Mouse (Mus musculus) intestine, embryonic 14.5 days (tissue): ENCODE results near the gene Fbxo48. TPM values are rescaled to one million over a fixed set of nuclear protein-coding genes. Genes with fewer than 3 reads are reported as not detected.

Source experiments
- ATAC-seq: fragments of 200-750 bp; cut with Nextera tagmentation; replicated peaks from 2 replicates; pipeline ENCODE4 v1.8.0; 2017; ENCODE audit warnings: low read depth, moderate number of reproducible peaks, moderate TSS enrichment, moderate library complexity; ENCODE audit not compliant: low FRiP score, low TSS enrichment
- DNase-seq: peaks from one replicate; pipeline ENCODE4 v3.0.0-alpha.2; 2018; ENCODE audit warnings: low spot score
- H3K27ac ChIP-seq: fragments of 300-500 bp; sonication (generic); 2 replicates; pipeline ENCODE4 v1.5.1; 2014; ENCODE audit warnings: low read depth, mild to moderate bottlenecking, control low read depth
- H3K27me3 ChIP-seq: fragments of 300-500 bp; sonication (generic); replicated peaks from 2 replicates; pipeline ENCODE4 v1.6.1; 2014; ENCODE audit warnings: low read length, control low read depth; ENCODE audit not compliant: control insufficient read depth, insufficient read depth
- H3K36me3 ChIP-seq: fragments of 300-500 bp; sonication (generic); 2 replicates; pipeline ENCODE4 v1.6.1; 2014; ENCODE audit warnings: low read length, control low read depth; ENCODE audit not compliant: control insufficient read depth, insufficient read depth
- H3K4me1 ChIP-seq: fragments of 300-500 bp; sonication (generic); replicated peaks from 2 replicates; pipeline ENCODE4 v1.6.1; 2014; ENCODE audit warnings: low read length, control low read depth, mixed read lengths; ENCODE audit not compliant: control insufficient read depth, insufficient read depth
- H3K4me2 ChIP-seq: fragments of 300-500 bp; sonication (generic); 2 replicates; pipeline ENCODE4 v1.6.1; 2014; ENCODE audit warnings: low read length
- H3K4me3 ChIP-seq: fragments of 300-500 bp; sonication (generic); 2 replicates; pipeline ENCODE4 v1.5.1; 2014; ENCODE audit warnings: low read depth, low read length, control low read depth, mixed read lengths
- H3K9ac ChIP-seq: fragments of 300-500 bp; sonication (generic); 2 replicates; pipeline ENCODE4 v1.6.1; 2014; ENCODE audit warnings: mild to moderate bottlenecking, low read length
- H3K9me3 ChIP-seq: fragments of 300-500 bp; sonication (generic); 2 replicates; pipeline ENCODE4 v1.6.1; 2016; ENCODE audit warnings: low read length, control low read depth; ENCODE audit not compliant: control insufficient read depth
- WGBS: fragments of 180-500 bp; shearing (Covaris S2); extraction: QIAGEN DNeasy Blood & Tissue Kit; methylation state at CpG from one replicate; pipeline ENCODE4 v1.1.7; 2014; 5-methylcytosine and 5-hydroxymethylcytosine counted together
- polyA plus RNA-seq: library from polyadenylated mRNA; unstranded; fragments of >200 nt; fragmentation: Nextera tagmentation; extraction: Ambion mirVana; gene quantifications from 2 replicates; pipeline ENCODE4 v1.2.1, GENCODE M21; 2014

Fbxo48 gene
- polyA plus RNA-seq, 1 experiment from 2014 or later, result 2.3 TPM

GRCm38 (mm10) chr11:16978161-16978707, 27.1 kb downstream of the Fbxo48 start:
- Histone ChIP-seq H3K9me3 (no peaks in the 10 kb centered on the region), H3K4me1 (no peaks in the 10 kb centered on the region), H3K4me3 (no peak overlapping the region), H3K4me2 (no peak overlapping the region), H3K36me3 (no peaks in the 10 kb centered on the region), H3K27me3 (no peaks in the 10 kb centered on the region), H3K9ac (no peak overlapping the region), H3K27ac (no peak overlapping the region)
- ATAC-seq (no peak), DNase-seq (no peak)
- WGBS, result 75% methylated on average over 5 of the region's 5 CpGs

DNA sequence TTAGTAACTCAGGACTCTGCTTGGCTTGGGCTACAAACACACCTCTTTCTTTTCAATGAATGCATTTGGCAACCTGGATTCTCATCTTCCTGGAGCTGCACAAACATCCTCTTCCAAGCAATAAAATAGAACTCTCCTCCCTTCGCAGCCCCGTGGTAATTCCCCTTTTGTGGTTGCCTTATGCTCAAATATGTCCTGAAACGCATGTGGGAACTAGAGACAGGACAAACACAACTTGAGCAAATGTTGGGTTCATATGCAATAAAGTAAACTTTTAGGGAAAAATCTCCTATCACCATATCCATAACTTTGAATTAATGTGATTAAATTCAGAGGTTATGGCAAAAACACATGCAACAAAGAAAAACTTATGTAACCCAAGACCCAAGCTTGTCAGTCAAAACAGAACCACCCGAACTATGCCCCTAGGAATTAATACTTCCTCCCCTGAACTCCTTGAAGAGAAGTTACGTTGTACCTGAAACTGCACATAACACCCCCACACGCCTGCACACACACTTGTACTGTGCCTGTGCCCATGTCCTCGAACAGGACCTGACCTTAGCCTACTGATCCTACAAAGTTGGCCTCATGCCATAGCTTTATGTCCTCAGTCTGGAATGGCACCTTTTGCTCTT, 35.5 kb downstream of the Fbxo48 start:
- Histone ChIP-seq H3K27me3 (no peaks in the 10 kb centered on the region), H3K27ac (no peak overlapping the region), H3K9me3 (no peaks in the 10 kb centered on the region), H3K4me1 (no peaks in the 10 kb centered on the region), H3K9ac (no peak overlapping the region), H3K36me3 (no peaks in the 10 kb centered on the region), H3K4me3 (no peak overlapping the region), H3K4me2 (no peak overlapping the region)
- DNase-seq (no peak), ATAC-seq (no peak)
- 83% methylated on average over 7 of the region's 7 CpGs for WGBS

- no peaks in the 10 kb centered on the region for H3K27me3 ChIP-seq
- H3K4me2 ChIP-seq, result no peak overlapping the region
- H3K4me3 ChIP-seq, result no peak overlapping the region
- ATAC-seq (no peak), DNase-seq (no peak)
- no peaks in the 10 kb centered on the region for H3K9me3 ChIP-seq
- no peak overlapping the region for H3K27ac ChIP-seq
- no peaks in the 10 kb centered on the region for H3K36me3 ChIP-seq
- 72% methylated on average over 6 of the region's 6 CpGs for WGBS
- H3K4me1 ChIP-seq, result no peaks in the 10 kb centered on the region
- no peak overlapping the region for H3K9ac ChIP-seq
Measured at GRCm38 (mm10) chr11:16987745-16988328, 36.7 kb downstream of the Fbxo48 start.

DNA sequence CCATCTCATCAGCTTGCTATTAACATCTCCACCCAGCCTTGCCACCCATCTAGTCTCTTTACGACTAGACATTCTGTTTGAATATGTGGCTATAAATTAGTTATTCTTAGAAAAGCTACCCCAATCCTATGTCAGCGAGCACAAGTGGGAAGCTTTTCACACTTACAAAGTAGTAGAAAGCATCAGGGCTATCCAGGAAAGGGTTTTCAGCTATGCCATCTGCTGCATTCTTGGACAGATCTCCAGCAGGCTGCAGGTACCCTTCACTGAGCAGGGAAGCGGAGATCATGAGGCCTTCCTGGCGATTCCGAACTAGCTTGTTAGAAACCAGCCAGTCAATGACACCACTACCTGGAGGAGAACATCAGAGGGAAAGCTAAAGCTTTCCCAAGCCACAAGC, 38.7 kb downstream of the Fbxo48 start:
- H3K9me3 ChIP-seq, result no peaks in the 10 kb centered on the region
- no peak overlapping the region for H3K4me2 ChIP-seq
- H3K36me3 ChIP-seq, result no peaks in the 10 kb centered on the region
- no peak for DNase-seq
- ATAC-seq, result no peak
- H3K27ac ChIP-seq, result no peak overlapping the region
- no peaks in the 10 kb centered on the region for H3K27me3 ChIP-seq
- 83% methylated on average over 5 of the region's 5 CpGs for WGBS
- H3K4me3 ChIP-seq, result no peak overlapping the region
- no peaks in the 10 kb centered on the region for H3K4me1 ChIP-seq
- H3K9ac ChIP-seq, result no peak overlapping the region

- H3K27me3 ChIP-seq, result no peaks in the 10 kb centered on the region
- no peak overlapping the region for H3K27ac ChIP-seq
- no peaks in the 10 kb centered on the region for H3K9me3 ChIP-seq
- H3K4me1 ChIP-seq, result no peaks in the 10 kb centered on the region
- H3K4me3 ChIP-seq, result no peak overlapping the region
- ATAC-seq (no peak), DNase-seq (no peak)
- no peak overlapping the region for H3K4me2 ChIP-seq
- no peak overlapping the region for H3K9ac ChIP-seq
- WGBS, result 83% methylated on average over 6 of the region's 6 CpGs
- H3K36me3 ChIP-seq, result no peaks in the 10 kb centered on the region
Measured at GRCm38 (mm10) chr11:16992880-16993279, 41.7 kb downstream of the Fbxo48 start.

GRCm38 (mm10) chr11:16996818-16997217, 45.6 kb downstream of the Fbxo48 start:
- ATAC-seq, result no peak
- Histone ChIP-seq H3K4me3 (no peak overlapping the region), H3K4me2 (no peak overlapping the region), H3K9ac (no peak overlapping the region), H3K4me1 (no peaks in the 10 kb centered on the region), H3K9me3 (no peaks in the 10 kb centered on the region), H3K27ac (no peak overlapping the region), H3K36me3 (no peaks in the 10 kb centered on the region), H3K27me3 (no peaks in the 10 kb centered on the region)
- no peak for DNase-seq

GRCm38 (mm10) chr11:16997465-16997864, 46.3 kb downstream of the Fbxo48 start:
- H3K4me1 ChIP-seq, result no peaks in the 10 kb centered on the region
- no peaks in the 10 kb centered on the region for H3K9me3 ChIP-seq
- DNase-seq, result no peak
- ATAC-seq, result no peak
- no peak overlapping the region for H3K4me2 ChIP-seq
- no peak overlapping the region for H3K4me3 ChIP-seq
- H3K36me3 ChIP-seq, result no peaks in the 10 kb centered on the region
- H3K27me3 ChIP-seq, result no peaks in the 10 kb centered on the region
- H3K27ac ChIP-seq, result no peak overlapping the region
- H3K9ac ChIP-seq, result no peak overlapping the region

DNA sequence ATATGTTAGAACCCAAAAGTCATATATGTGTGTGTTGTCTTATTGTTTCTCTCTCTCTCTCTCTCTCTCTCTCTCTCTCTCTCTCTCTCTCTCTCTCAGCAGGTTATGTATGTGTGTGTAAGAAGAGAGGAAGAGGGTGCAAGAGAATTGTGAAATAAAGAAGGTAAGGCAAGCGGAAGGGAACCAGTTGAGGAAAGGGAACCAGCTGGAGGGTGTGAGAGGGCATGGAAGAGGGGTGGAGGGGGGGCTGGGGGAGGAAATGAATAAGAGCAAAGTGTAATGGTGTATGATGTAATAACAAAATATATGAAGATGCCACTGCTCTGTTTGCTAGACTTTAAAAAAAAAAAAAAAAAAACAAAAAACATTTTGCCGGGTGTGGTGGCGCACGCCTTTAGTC, 48.2 kb downstream of the Fbxo48 start:
- H3K9ac ChIP-seq, result no peak overlapping the region
- WGBS, result 96% methylated on average over 4 of the region's 4 CpGs
- no peaks in the 10 kb centered on the region for H3K36me3 ChIP-seq
- H3K27ac ChIP-seq, result no peak overlapping the region
- H3K4me1 ChIP-seq, result no peaks in the 10 kb centered on the region
- no peaks in the 10 kb centered on the region for H3K9me3 ChIP-seq
- DNase-seq (no peak), ATAC-seq (no peak)
- no peak overlapping the region for H3K4me2 ChIP-seq
- no peak overlapping the region for H3K4me3 ChIP-seq
- H3K27me3 ChIP-seq, result no peaks in the 10 kb centered on the region

DNA sequence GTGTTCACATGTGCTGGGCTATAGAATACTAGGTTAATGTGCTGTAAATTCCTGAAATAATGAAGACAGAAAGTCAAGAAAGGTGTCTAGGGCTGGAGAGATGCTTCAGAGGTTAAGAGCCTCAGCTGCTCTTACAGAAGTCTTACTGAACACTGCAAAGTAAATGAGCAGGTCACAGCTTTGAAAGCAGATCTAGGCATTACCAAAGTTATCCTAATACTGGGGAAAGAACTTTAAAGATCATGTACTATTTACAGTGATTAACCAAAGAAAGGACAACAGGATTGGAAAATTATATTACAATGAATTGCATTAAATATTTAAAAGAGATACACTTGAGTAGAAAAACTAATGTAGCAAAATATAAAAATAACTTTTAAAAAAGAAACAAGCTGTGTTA, 48.8 kb downstream of the Fbxo48 start:
- no peak for DNase-seq
- H3K4me3 ChIP-seq, result no peak overlapping the region
- H3K27ac ChIP-seq, result no peak overlapping the region

More for the DNA sequence above, 48.8 kb downstream of the Fbxo48 start:
- no peaks in the 10 kb centered on the region for H3K36me3 ChIP-seq
- no peaks in the 10 kb centered on the region for H3K9me3 ChIP-seq
- no peaks in the 10 kb centered on the region for H3K4me1 ChIP-seq
- H3K9ac ChIP-seq, result no peak overlapping the region
- H3K4me2 ChIP-seq, result no peak overlapping the region
- no peaks in the 10 kb centered on the region for H3K27me3 ChIP-seq
- ATAC-seq, result no peak
